Mouse (Mus musculus) heart, embryonic 14.5 days (tissue): Measurements from ENCODE around the gene Frat1. TPM values are rescaled to one million over a fixed set of nuclear protein-coding genes. Genes with fewer than 3 reads are reported as not detected.

Source experiments
- ATAC-seq: fragments of 200-750 bp; cut with Nextera tagmentation; 2 replicates; pipeline ENCODE4 v1.8.0; 2017; ENCODE audit warnings: low read depth, moderate TSS enrichment; ENCODE audit not compliant: insufficient number of reproducible peaks, insufficient read depth, low FRiP score
- H3K27ac ChIP-seq, 2 experiments: fragments of 200-500 bp in 1 of 2; fragments of 300-500 bp in 1 of 2; sonication (generic) in 1 of 2; replicated peaks in 1 of 2; 2 replicates each; pipeline ENCODE4 v1.5.1; 2012 to 2014; ENCODE audit warnings: low read depth in 2 of 2, low read length in 2 of 2, control low read depth in 1 of 2, mild to moderate bottlenecking in 1 of 2, mixed read lengths in 1 of 2; ENCODE audit not compliant: control insufficient read depth in 1 of 2, insufficient read depth in 1 of 2
- H3K27me3 ChIP-seq: fragments of 300-500 bp; sonication (generic); 2 replicates; pipeline ENCODE4 v1.6.1; 2014; ENCODE audit warnings: mild to moderate bottlenecking, low read length, control low read depth; ENCODE audit not compliant: control insufficient read depth, insufficient read depth
- H3K36me3 ChIP-seq: fragments of 300-500 bp; sonication (generic); 2 replicates; pipeline ENCODE4 v1.6.1; 2014; ENCODE audit warnings: mild to moderate bottlenecking, control low read depth, low read length, mixed read lengths; ENCODE audit not compliant: control insufficient read depth, insufficient read depth
- H3K4me1 ChIP-seq, 2 experiments: fragments of 200-500 bp in 1 of 2; fragments of 300-500 bp in 1 of 2; sonication (generic) in 1 of 2; 2 replicates each; pipeline ENCODE4 v1.6.1; 2012 to 2014; ENCODE audit warnings: low read length in 2 of 2, control low read depth in 1 of 2, mixed read lengths in 1 of 2; ENCODE audit not compliant: control insufficient read depth in 2 of 2, insufficient read depth in 2 of 2
- H3K4me2 ChIP-seq: fragments of 300-500 bp; sonication (generic); 2 replicates; pipeline ENCODE4 v1.6.1; 2014; ENCODE audit warnings: mild to moderate bottlenecking, low read length
- H3K4me3 ChIP-seq, 2 experiments: fragments of 200-500 bp in 1 of 2; fragments of 300-500 bp in 1 of 2; sonication (generic) in 1 of 2; 2 replicates each; pipeline ENCODE4 v1.5.1; 2012 to 2014; ENCODE audit warnings: low read length in 2 of 2, mild to moderate bottlenecking in 2 of 2, control low read depth in 1 of 2, low read depth in 1 of 2, moderate library complexity in 1 of 2; ENCODE audit not compliant: control insufficient read depth in 1 of 2, insufficient read depth in 1 of 2
- H3K9ac ChIP-seq: fragments of 300-500 bp; sonication (generic); 2 replicates; pipeline ENCODE4 v1.6.1; 2014; ENCODE audit warnings: mild to moderate bottlenecking, low read length
- H3K9me3 ChIP-seq: fragments of 300-500 bp; sonication (generic); 2 replicates; pipeline ENCODE4 v1.6.1; 2016; ENCODE audit warnings: low read length, control low read depth; ENCODE audit not compliant: control insufficient read depth
- WGBS: fragments of 180-500 bp; shearing (Covaris S2); extraction: QIAGEN DNeasy Blood & Tissue Kit; methylation state at CpG from one replicate; pipeline ENCODE4 v1.1.7; 2014; 5-methylcytosine and 5-hydroxymethylcytosine counted together
- polyA plus RNA-seq: library from polyadenylated mRNA; unstranded; fragments of >200 nt; fragmentation: Nextera tagmentation; extraction: Ambion mirVana; gene quantifications from 2 replicates; pipeline ENCODE4 v1.2.1, GENCODE M21; 2014

The Frat1 gene
- polyA plus RNA-seq, 1 experiment from 2014 or later, result 2.6 TPM

- under 1% methylated on average over 101 of the region's 112 CpGs for WGBS
- Histone ChIP-seq H3K9me3 (no peaks in the 10 kb centered on the region), H3K4me3 (peak overlapping the region; percentile 73 to 74), H3K27me3 (peaks cover 12% of the 10 kb centered on the region; the same call in 1 of the 2 replicates), H3K27ac (peak overlapping the region; percentile 15 to 88; a peak in 3 of 4 replicates), H3K9ac (peak overlapping the region; percentile 77), H3K4me2 (peak overlapping the region; percentile 97), H3K36me3 (no peaks in the 10 kb centered on the region), H3K4me1 (peaks cover 8 to 15% of the 10 kb centered on the region in 2 experiments)
- ATAC-seq, result peak; percentile 56
Measured at GRCm38 (mm10) chr19:41830106-41831031, 599 bp downstream of the Frat1 start.

- no peak overlapping the region for H3K27ac ChIP-seq
- H3K4me2 ChIP-seq, result peak overlapping the region; percentile 97
- H3K4me3 ChIP-seq, result peak overlapping the region; percentile 73 to 74
- ATAC-seq, result no peak
- peaks cover 12% of the 10 kb centered on the region; the same call in 1 of the 2 replicates for H3K27me3 ChIP-seq
- WGBS, result 1% methylated on average over 18 of the region's 19 CpGs
- H3K9me3 ChIP-seq, result no peaks in the 10 kb centered on the region
- H3K36me3 ChIP-seq, result no peaks in the 10 kb centered on the region
- peaks cover 11 to 20% of the 10 kb centered on the region in 2 experiments for H3K4me1 ChIP-seq
- H3K9ac ChIP-seq, result peak overlapping the region; percentile 77
Measured at GRCm38 (mm10) chr19:41831101-41831570, 1.4 kb downstream of the Frat1 start.

GRCm38 (mm10) chr19:41831718-41832391 lies 2.1 kb downstream of the Frat1 start:
- H3K27ac ChIP-seq, result no peak overlapping the region
- H3K4me3 ChIP-seq, result peak overlapping the region; percentile 11 to 74; a peak in 3 of 4 replicates
- H3K4me1 ChIP-seq, result peaks cover 11 to 23% of the 10 kb centered on the region in 2 experiments
- H3K9me3 ChIP-seq, result no peaks in the 10 kb centered on the region
- peak overlapping the region; percentile 23; the same call in 1 of the 2 replicates for H3K9ac ChIP-seq
- H3K4me2 ChIP-seq, result peak overlapping the region; percentile 97
- H3K27me3 ChIP-seq, result peaks cover 12% of the 10 kb centered on the region; the same call in 1 of the 2 replicates
- WGBS, result 15% methylated on average over 14 of the region's 14 CpGs
- H3K36me3 ChIP-seq, result no peaks in the 10 kb centered on the region
- ATAC-seq, result no peak

GRCm38 (mm10) chr19:41832501-41833201 lies 2.9 kb downstream of the Frat1 start:
- no peak overlapping the region for H3K4me3 ChIP-seq
- no peak overlapping the region for H3K9ac ChIP-seq
- WGBS, result 77% methylated on average over 13 of the region's 13 CpGs
- no peaks in the 10 kb centered on the region for H3K9me3 ChIP-seq
- H3K27me3 ChIP-seq, result peaks cover 12% of the 10 kb centered on the region; the same call in 1 of the 2 replicates
- no peak overlapping the region for H3K27ac ChIP-seq
- ATAC-seq, result no peak
- H3K36me3 ChIP-seq, result no peaks in the 10 kb centered on the region
- H3K4me1 ChIP-seq, result peaks cover 14 to 23% of the 10 kb centered on the region in 2 experiments
- H3K4me2 ChIP-seq, result no peak overlapping the region

GRCm38 (mm10) chr19:41835407-41835806 lies 5.6 kb downstream of the Frat1 start:
- no peaks in the 10 kb centered on the region for H3K36me3 ChIP-seq
- 0 out of 4 replicates have a peak overlapping the region, but pooled peaks of 1 of the 2 experiments have one; percentile 37 for H3K27ac ChIP-seq
- H3K4me3 ChIP-seq, result no peak overlapping the region
- H3K9me3 ChIP-seq, result no peaks in the 10 kb centered on the region
- peaks cover 12% of the 10 kb centered on the region; the same call in 1 of the 2 replicates for H3K27me3 ChIP-seq
- H3K9ac ChIP-seq, result no peak overlapping the region
- ATAC-seq, result no peak
- 49% methylated on average over 6 of the region's 6 CpGs for WGBS
- no peak overlapping the region; the same call in 1 of the 2 replicates for H3K4me2 ChIP-seq
- peaks cover 18 to 31% of the 10 kb centered on the region in 2 experiments for H3K4me1 ChIP-seq

GRCm38 (mm10) chr19:41835816-41836215 lies 6.0 kb downstream of the Frat1 start:
- Histone ChIP-seq H3K27me3 (peaks cover 12% of the 10 kb centered on the region; the same call in 1 of the 2 replicates), H3K4me1 (peaks cover 18 to 27% of the 10 kb centered on the region in 2 experiments), H3K4me2 (peak overlapping the region; percentile 45), H3K9ac (no peak overlapping the region), H3K4me3 (no peak overlapping the region), H3K27ac (peak overlapping the region in 1 of 2 experiments; percentile 37; a peak in 1 of 4 replicates), H3K36me3 (no peaks in the 10 kb centered on the region), H3K9me3 (no peaks in the 10 kb centered on the region)
- peak; percentile 74 for ATAC-seq
- WGBS, result 2% methylated on average over 6 of the region's 6 CpGs

GRCm38 (mm10) chr19:41836719-41837118 lies 6.9 kb downstream of the Frat1 start:
- Histone ChIP-seq H3K9ac (no peak overlapping the region), H3K4me1 (peaks cover 16 to 25% of the 10 kb centered on the region in 2 experiments), H3K4me2 (no peak overlapping the region), H3K27me3 (peaks cover 12% of the 10 kb centered on the region; the same call in 1 of the 2 replicates), H3K27ac (no peak overlapping the region), H3K36me3 (no peaks in the 10 kb centered on the region), H3K4me3 (no peak overlapping the region), H3K9me3 (no peaks in the 10 kb centered on the region)
- ATAC-seq, result no peak
- 45% methylated on average over 3 of the region's 3 CpGs for WGBS
